12 mouse cellular contexts compared by ENCODE assay signal in genomic region chr2:72201506-72201905, GRCm38 (mm10).
DNase-seq lines count a peak whose midpoint lies in the region; ATAC-seq and TF ChIP-seq lines count a peak whose summit lies in the region.
"Had no signal": no experiment of that assay in that cellular context is flagged by ENCODE, and none has a peak within 500 bp of the region (broad histone marks: within the 10 kb centered on the region; RNA-seq: fewer than 3 reads in every experiment).

No protein-coding gene starts in this region.

- H3K4me1 ChIP-seq in kidney, adult 2 months (ENCODE audit: control insufficient read depth, insufficient read depth, low read length): no peaks in the 10 kb centered on the region; the same call in 1 of the 2 replicates
- peaks cover 6% of the 10 kb centered on the region; the same call in 1 of the 2 replicates for H3K4me1 ChIP-seq in embryonic facial prominence, embryonic 15.5 days
- H3K4me1 ChIP-seq in limb, embryonic 10.5 days: peaks cover 23% of the 10 kb centered on the region
- peaks cover 11% of the 10 kb centered on the region; the same call in 1 of the 2 replicates for H3K4me1 ChIP-seq in olfactory bulb, adult 2 months (ENCODE audit: control insufficient read depth, insufficient read depth, low read length)
- H3K4me1 ChIP-seq in hindbrain, embryonic 16.5 days (ENCODE audit: control insufficient read depth, insufficient read depth, low read depth, low read length): peaks cover 3% of the 10 kb centered on the region
- peaks cover 18% of the 10 kb centered on the region for H3K4me1 ChIP-seq in forebrain, embryonic 13.5 days

- WGBS in kidney, adult 2 months: 32% methylated on average over 9 of the region's 9 CpGs
- WGBS in embryonic facial prominence, embryonic 15.5 days: 27% methylated on average over 9 of the region's 9 CpGs
- 66% methylated on average over 9 of the region's 9 CpGs for WGBS in limb, embryonic 10.5 days
- 40% methylated on average over 9 of the region's 9 CpGs for WGBS in olfactory bulb, adult 2 months
- WGBS in hindbrain, embryonic 16.5 days: 64% methylated on average over 9 of the region's 9 CpGs
- WGBS in forebrain, embryonic 13.5 days: 75% methylated on average over 9 of the region's 9 CpGs

- no peak overlapping the region for H3K9ac ChIP-seq in embryonic facial prominence, embryonic 15.5 days
- H3K9ac ChIP-seq in hindbrain, embryonic 16.5 days (ENCODE audit: low read depth, low read length): no peak overlapping the region
- no peak overlapping the region for H3K9ac ChIP-seq in forebrain, embryonic 13.5 days
- H3K9ac ChIP-seq: hindbrain, embryonic 12.5 days; midbrain, embryonic 12.5 days had no signal

- TF ChIP-seq POLR2A in kidney, adult 2 months (IDR thresholded peaks at IDR 0.05; ENCODE audit: low read depth, low read length): no peak
- TF ChIP-seq POLR2A in olfactory bulb, adult 2 months (IDR thresholded peaks at IDR 0.05; ENCODE audit: insufficient read depth, low read depth, low read length): no peak

- no peaks in the 10 kb centered on the region for H3K27me3 ChIP-seq in kidney, adult 2 months (replicated peaks; ENCODE audit: control insufficient read depth, insufficient read depth, low read length)
- no peaks in the 10 kb centered on the region for H3K27me3 ChIP-seq in embryonic facial prominence, embryonic 15.5 days
- no peaks in the 10 kb centered on the region for H3K27me3 ChIP-seq in limb, embryonic 10.5 days (ENCODE audit: low read depth, poor library complexity, severe bottlenecking)
- no peaks in the 10 kb centered on the region for H3K27me3 ChIP-seq in hindbrain, embryonic 16.5 days (replicated peaks; ENCODE audit: control insufficient read depth, insufficient read depth, low read length)
- H3K27me3 ChIP-seq in forebrain, embryonic 13.5 days: peaks cover 4% of the 10 kb centered on the region; the same call in 1 of the 2 replicates
- H3K27me3 ChIP-seq: hindbrain, embryonic 12.5 days; midbrain, embryonic 12.5 days had no signal

- no peak for TF ChIP-seq CTCF in kidney, adult 2 months (conservative IDR thresholded peaks at IDR 0.05; ENCODE audit: insufficient read depth, insufficient read length, low read depth, low read length)
- TF ChIP-seq CTCF in olfactory bulb, adult 2 months (IDR thresholded peaks at IDR 0.05; ENCODE audit: insufficient read depth, low read depth, low read length): no peak

- no peak overlapping the region for H3K4me2 ChIP-seq in embryonic facial prominence, embryonic 15.5 days (replicated peaks)
- no peak overlapping the region for H3K4me2 ChIP-seq in hindbrain, embryonic 16.5 days (ENCODE audit: low read length)
- H3K4me2 ChIP-seq in forebrain, embryonic 13.5 days: no peak overlapping the region
- H3K4me2 ChIP-seq: hindbrain, embryonic 12.5 days; midbrain, embryonic 12.5 days had no signal

- H3K27ac ChIP-seq in kidney, adult 2 months (ENCODE audit: insufficient read depth, low read depth, low read length): peak overlapping the region; percentile 63
- 0 out of 2 replicates have a peak overlapping the region, but pooled peaks have one; percentile 34 for H3K27ac ChIP-seq in embryonic facial prominence, embryonic 15.5 days (replicated peaks)
- peak overlapping the region; percentile 2; the same call in 1 of the 2 replicates for H3K27ac ChIP-seq in limb, embryonic 10.5 days
- peak overlapping the region; percentile 27 for H3K27ac ChIP-seq in olfactory bulb, adult 2 months (ENCODE audit: insufficient read depth, low read depth, low read length)
- H3K27ac ChIP-seq in hindbrain, embryonic 16.5 days (ENCODE audit: low read depth, low read length): no peak overlapping the region
- no peak overlapping the region for H3K27ac ChIP-seq in forebrain, embryonic 13.5 days
- H3K27ac ChIP-seq: hindbrain, embryonic 12.5 days; midbrain, embryonic 12.5 days had no signal

- DNase-seq in kidney, adult 2 months: peak; percentile 48
- no peak for DNase-seq in kidney, adult 18-20 months
- no peak for DNase-seq in limb, embryonic 10.5 days (ENCODE audit: low spot score)
- no peak for DNase-seq in spleen, adult 18-20 months
- DNase-seq: cerebellum, adult 2 months had no signal

- no peak for ATAC-seq in embryonic facial prominence, embryonic 15.5 days (ENCODE audit: insufficient number of reproducible peaks, low FRiP score, low TSS enrichment, low read depth)
- ATAC-seq in hindbrain, embryonic 16.5 days: no peak
- no peak for ATAC-seq in forebrain, embryonic 13.5 days

- no peaks in the 10 kb centered on the region for H3K9me3 ChIP-seq in embryonic facial prominence, embryonic 15.5 days (replicated peaks)
- H3K9me3 ChIP-seq in limb, embryonic 10.5 days (replicated peaks): no peaks in the 10 kb centered on the region
- H3K9me3 ChIP-seq in hindbrain, embryonic 16.5 days (ENCODE audit: control insufficient read depth, low read length): no peaks in the 10 kb centered on the region
- H3K9me3 ChIP-seq in forebrain, embryonic 13.5 days (replicated peaks): no peaks in the 10 kb centered on the region
- H3K9me3 ChIP-seq: hindbrain, embryonic 12.5 days; midbrain, embryonic 12.5 days had no signal

- no peaks in the 10 kb centered on the region for H3K36me3 ChIP-seq in kidney, adult 2 months (ENCODE audit: control insufficient read depth, insufficient read depth, low read length)
- H3K36me3 ChIP-seq in embryonic facial prominence, embryonic 15.5 days: no peaks in the 10 kb centered on the region
- H3K36me3 ChIP-seq in limb, embryonic 10.5 days: no peaks in the 10 kb centered on the region
- no peaks in the 10 kb centered on the region for H3K36me3 ChIP-seq in hindbrain, embryonic 16.5 days (ENCODE audit: control insufficient read depth, insufficient read depth, low read length)
- H3K36me3 ChIP-seq in forebrain, embryonic 13.5 days (ENCODE audit: poor library complexity, severe bottlenecking): no peaks in the 10 kb centered on the region
- H3K36me3 ChIP-seq: hindbrain, embryonic 12.5 days; midbrain, embryonic 12.5 days had no signal

- no peak overlapping the region for H3K4me3 ChIP-seq in kidney, adult 2 months (ENCODE audit: insufficient read depth, low read depth, low read length)
- no peak overlapping the region for H3K4me3 ChIP-seq in embryonic facial prominence, embryonic 15.5 days (replicated peaks)
- H3K4me3 ChIP-seq in limb, embryonic 10.5 days: no peak overlapping the region
- no peak overlapping the region for H3K4me3 ChIP-seq in olfactory bulb, adult 2 months (ENCODE audit: insufficient read depth, low read depth, low read length)
- no peak overlapping the region for H3K4me3 ChIP-seq in hindbrain, embryonic 16.5 days (ENCODE audit: low read length)
- H3K4me3 ChIP-seq in forebrain, embryonic 13.5 days: no peak overlapping the region
- H3K4me3 ChIP-seq: erythroblast, embryonic 14.5 days; hindbrain, embryonic 12.5 days; midbrain, embryonic 12.5 days had no signal

Comparison
In these comparisons a context has a peak if more than half of its experiments do, and no peak if none do; other contexts are left out.
1. H3K27ac ChIP-seq: peak in kidney, adult 2 months (single experiment), embryonic facial prominence, embryonic 15.5 days (single experiment), limb, embryonic 10.5 days (single experiment) and olfactory bulb, adult 2 months (single experiment); none in hindbrain, embryonic 16.5 days (single experiment) and forebrain, embryonic 13.5 days (single experiment).